Mouse (Mus musculus) mature B cell (primary cell): ENCODE results near the gene Peli2.

Source experiments
- in situ Hi-C: fragments of 300-500 bp; cut with MboI; formaldehyde crosslinking; loops from 2 replicates; pipeline ENCODE4 v1.14.3; 2019

The Peli2 gene

DNA sequence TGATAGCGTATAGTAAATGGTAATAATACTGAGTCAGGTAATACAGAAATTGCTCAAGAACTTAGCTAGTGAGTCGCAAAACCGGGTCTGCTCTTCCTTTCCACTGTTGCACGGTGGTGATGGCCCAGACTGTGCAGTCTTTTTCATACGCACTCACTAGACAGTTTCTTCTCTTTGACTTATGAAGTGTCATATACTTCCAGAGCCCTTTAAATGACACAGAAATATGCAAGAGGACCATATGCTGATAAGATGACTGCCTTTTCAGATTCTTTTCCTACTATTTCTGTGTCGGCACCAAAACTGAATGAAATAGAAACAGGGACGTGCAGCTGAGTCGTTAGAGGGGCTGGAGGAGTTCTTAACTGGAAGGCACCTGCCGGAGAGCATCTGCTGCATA, 102.1 kb downstream of the Peli2 start:
- in situ Hi-C loops = no loop called here

DNA sequence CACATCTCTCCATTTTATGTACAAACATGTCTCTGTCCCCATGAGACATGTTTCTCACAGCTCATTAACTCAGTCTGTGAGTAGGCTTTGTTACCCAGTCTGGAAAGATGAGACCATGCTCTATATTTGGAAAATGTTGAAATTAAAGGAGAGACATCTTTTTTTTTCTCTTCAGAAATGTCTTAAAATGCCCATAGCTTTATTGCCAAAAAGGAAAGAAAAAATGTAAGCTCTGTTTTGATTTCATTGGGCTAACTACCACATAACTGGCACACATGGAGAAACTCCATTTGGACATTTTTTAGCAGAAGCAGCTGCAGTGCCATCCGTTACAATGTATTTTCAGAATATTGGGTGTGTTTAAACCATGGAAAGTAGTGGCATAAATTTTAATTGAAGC, 103.6 kb downstream of the Peli2 start:
- in situ Hi-C loops = no loop called here

DNA sequence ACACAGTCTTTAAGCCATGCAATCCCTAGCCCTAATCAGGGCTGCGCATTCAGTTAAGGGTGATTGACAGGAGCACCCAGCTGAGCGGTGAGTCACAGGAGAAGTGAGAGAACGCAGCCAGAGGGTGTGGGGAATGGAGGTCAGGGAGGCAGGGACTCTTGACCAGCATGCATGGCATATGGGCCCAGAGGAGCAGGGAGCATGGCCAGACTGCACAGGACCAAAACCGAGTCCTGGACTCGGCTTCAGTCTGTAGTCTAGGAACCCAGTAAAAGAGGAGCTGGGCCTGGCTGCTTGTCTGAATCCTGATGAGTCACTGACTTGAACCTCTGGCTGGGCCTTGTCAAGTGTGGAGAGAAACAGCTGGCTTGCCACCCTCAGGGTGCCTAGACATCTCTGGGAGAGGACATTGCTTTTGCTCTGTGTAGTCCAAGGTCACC, 104.3 kb downstream of the Peli2 start:
- in situ Hi-C loops = no loop called here

DNA sequence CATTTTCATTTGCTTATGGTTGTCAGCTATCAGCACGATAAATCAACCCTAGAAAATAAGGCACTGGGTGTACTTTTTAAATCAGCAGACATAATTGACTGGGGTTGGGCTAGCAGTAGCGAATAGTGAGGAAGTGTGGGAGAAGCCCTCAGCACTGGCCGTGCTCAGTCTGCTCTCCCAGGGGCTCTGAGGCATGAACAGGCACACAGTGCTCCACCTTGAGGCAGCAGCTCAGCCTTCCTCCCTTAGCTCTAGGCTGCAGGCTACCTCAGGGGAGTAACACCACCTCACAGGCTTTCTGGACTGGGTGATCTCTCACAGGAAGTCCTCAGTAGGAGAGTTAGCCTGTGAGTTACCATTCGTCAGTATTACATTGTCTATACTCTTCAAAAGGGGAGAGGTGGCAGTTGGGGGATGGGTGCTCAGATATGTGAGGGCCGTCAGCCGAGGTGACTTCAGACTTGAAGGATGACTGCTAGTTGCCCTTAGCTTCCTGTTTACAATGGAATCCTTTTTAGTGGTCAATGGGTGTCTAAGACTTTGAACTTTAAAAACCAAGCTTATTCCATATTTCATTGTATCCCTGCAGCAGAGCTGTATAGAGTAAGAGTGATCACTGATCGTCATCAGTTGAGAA, 105.3 kb downstream of the Peli2 start:
- in situ Hi-C loops = no loop called here

DNA sequence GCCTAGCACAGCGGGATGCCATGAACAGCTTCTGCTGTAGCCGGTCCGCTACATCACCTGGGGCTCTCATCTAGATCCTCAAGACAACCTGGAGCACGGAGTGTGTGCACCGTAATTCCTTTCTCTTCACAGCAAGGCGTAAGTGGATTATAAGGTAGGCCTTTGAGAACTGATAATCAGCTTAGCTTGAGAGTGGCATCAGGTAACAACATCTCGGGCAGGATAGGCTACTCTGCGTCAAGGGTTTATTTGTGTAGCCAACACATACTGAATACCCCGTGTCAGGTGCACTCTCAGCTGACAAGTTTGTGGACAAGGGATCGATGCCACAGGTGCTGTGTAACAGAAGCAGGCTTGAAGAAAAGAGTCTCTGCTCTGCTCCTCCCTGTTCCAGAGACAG, 106.1 kb downstream of the Peli2 start:
- in situ Hi-C loops = no loop called here

DNA sequence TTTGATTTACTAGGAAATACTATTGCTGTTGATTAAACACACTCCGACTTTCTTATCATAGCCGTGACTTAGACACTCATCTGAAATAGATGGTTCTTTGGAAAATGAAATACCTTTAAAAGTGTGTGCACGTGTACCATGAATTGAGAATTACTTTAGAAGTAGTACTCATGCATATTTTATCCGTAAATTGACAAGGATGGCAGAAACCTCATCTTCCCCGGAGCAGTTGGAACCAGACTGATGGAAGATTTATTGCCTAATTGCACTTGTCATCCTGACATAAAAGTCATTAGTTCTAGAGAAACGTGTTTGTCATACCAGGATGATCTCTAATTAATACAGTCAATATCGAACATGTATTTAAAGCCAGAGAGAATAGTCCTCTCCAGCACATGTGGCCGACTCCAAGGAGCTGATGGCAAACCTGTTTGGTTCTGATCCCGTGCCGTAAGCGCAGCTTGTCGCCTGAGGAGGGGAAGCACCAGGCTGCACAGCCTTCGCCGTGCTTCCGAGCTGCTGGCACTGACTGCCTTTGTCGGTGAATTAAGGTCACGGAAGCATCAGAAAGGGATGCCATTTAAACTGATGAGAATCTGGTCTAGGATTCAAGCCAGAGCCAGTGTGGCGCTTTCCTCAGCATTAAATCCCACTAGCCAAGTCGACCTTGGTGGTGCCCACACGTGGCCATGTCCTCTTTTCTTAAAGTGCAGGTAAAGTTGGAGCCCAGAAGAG, 114.3 kb downstream of the Peli2 start:
- in situ Hi-C loops = no loop called here

DNA sequence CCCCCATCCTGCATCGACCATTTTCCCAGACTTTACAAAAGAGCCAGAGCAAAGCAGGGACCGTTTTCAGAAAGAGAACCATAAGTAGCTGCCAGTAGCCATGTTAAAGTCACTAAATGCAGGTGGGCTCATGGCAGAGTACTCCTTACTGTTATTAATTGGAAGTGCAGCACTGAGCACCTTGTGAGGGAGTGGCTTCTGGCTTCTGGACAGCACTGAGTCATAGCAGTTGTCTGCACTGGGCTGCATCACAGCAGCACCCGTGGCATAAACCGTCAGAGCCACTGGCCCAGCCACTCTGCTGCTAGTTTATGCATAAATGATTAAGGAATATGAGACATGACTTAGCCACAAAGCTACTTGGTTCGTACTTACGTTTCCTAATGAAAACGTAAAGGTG, 120.7 kb downstream of the Peli2 start:
- in situ Hi-C loops = no loop called here

DNA sequence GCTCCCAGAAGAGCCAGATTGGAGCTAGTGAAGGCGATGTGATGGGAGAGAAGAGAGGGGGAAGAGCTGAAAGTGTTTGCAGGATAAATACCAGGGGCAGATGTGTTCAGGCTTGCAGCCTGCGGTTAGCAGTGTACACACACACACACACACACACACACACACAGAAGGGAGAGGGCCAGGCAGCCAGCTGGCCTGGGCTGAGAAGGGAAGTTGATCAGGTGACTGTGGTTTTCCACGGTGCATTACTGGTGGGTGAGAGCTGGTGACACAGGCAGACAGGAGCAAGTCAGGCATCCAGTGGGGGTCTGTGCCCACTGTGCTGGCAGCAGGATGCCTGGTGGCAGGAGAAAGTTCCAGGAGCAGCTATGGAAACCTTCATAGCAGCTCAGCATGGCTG, 125.6 kb downstream of the Peli2 start:
- in situ Hi-C loops = no loop called here

DNA sequence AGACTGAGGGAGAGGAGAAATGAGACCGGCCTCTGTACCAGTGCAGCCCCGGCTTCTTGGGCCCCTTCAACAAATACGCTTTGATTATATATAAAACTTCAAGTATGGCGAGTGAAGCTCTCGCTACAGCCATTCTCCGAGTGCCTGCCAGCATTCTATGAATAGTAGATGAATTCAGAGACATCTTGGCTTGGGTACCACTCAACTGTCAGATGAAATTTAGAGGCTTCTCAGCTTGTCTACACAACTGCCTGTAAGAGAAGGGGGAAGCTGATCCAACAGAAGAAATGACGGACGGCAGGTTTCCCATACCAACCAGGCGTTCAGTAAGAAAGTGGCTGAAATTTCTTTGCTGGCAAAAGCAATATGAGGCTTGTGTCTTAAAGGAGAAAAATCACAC, 126.3 kb downstream of the Peli2 start:
- in situ Hi-C loops = no loop called here

DNA sequence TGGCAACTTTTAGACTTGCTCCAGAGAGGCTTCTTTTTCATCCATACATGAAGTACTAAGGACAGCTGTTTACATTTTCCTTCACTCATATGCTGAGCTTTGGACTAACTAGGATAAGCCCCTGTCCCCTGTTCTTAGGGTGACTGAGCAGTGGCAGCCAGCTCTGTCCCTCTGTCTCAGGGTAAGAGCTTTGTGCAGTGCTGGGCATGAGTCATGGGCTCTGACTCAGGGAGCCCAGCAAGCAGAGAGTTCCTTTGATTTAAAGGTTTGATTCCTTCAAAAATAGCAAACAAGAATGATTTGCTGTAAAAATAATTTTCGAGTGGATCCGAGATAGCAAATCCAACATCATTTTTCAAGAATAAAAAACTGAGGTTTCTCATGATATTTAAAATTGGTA, 128.8 kb downstream of the Peli2 start:
- in situ Hi-C loops = no loop called here

DNA sequence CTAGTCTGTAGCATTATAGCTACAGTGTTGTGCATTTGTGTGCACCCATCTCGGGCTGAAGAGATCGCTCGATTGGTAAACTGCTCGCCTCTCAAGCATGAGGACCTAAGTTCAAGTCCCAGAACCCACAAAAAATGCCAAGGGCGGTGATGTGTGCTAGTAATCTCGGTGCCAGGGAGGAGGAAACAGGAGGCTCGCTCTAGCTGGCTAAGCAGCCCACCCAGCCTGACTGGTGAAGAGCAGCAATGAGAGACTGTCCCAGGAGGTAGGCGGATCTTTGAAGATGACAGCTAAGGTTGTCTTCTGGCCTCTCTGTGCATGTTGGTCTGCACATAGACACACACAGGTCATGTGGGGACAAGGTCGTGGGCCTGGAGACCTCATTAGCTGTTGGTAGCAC, 129.3 kb downstream of the Peli2 start:
- in situ Hi-C loops = no loop called here

DNA sequence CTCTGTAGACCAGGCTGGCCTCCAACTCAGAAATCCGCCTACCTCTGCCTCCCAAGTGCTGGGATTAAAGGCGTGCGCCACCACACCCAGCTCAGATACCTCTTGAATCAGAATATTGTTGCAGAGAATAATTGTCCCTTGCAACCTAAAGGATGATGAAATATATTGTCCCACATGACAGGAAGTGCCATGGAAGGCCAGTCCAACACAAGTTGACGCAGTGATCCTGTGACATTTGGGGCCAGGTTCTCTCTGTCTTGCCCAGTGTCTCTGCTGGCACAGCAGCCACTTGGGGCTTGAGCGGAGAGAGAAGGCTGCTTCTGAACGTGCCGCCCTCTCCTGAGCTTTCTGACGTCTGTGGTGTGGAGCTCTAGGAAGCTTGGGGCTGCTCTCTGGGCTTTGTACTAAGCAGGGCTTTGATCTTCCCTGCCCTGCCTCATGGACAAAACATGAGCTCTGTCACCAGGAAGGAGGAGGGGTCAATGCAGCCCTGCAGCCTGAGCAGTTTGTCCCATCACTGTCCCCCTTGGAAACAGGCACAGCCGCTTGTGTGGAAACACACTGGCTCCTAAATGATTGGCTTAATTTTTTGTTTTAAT, 130.9 kb downstream of the Peli2 start:
- in situ Hi-C loops = no loop called here

DNA sequence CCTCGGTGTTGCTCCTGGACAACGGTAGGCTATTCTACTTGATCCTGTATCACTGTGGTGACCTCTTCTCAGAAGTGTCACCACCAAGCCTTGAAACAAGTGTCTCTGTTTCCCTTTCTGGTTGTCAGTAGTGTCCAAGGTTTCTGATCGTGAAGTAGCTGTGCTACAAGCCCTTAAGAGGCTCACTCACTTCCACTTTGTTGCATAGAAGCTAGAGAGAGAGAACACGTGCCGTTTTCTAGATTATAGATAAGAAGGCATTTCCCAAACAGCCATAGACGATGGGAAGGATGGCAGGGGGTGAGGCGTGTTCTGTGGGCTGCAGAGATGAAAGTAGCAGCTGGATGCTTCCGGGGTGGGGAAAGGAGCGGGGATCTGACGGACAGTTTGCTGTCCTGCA, 132.6 kb downstream of the Peli2 start:
- in situ Hi-C loops = no loop called here

DNA sequence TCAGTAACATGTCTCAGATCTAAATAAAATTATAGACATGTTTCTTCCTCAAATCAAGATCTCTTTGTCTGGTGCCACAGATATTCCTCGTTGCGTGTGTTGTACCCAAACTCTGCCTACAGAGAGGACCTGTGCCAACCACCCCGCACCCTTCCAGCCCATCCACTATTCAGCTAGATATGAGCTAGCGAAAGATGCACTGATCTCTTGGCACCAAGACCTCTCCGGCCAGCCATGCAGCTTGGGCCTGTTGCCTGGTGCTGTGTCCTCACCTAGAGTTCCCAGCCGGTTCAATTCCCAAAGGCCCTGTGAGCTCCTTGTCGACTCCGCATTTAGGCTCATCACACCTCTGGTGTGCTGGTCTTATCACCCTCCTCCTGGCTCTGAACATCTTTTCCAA, 134.1 kb downstream of the Peli2 start:
- in situ Hi-C loops = no loop called here

DNA sequence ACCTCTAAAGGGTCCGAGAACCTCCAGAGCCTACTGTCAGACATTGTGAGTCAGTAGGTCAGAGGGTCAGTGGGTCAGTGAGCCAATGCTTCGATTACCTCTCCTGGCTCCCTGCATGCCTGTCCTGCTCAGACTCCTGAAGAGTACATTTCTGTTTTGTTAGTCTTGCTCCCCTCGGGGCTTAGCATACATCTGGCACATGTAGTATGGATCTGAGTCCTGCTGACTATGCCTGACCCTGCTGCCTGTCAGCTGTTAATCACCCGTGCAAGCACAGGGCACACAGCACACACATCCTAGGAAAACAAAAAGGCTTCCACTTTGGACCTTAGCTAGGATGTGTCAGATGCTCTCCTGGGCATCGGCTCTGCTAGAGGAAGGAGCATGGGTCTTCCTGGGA, 134.7 kb downstream of the Peli2 start:
- in situ Hi-C loops = no loop called here

DNA sequence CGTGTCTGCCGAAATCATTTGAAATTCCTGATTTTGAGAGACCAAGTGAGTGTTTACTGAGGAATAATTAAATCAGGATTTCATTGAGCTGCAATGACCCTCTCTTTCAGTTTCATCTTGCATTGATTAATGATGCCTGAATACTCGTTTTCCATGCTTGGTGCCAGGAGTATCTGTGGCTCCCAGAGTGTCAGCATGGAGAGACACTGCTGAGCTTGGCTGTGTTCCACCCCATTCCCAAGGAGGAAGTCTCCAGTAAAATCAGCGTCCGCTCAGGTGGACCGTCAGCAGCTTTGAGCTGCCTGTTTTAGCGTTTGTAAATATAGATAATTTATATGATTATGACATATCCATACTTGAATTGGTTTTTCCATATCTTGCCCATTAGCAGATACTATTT, 137.1 kb downstream of the Peli2 start:
- in situ Hi-C loops = no loop called here

DNA sequence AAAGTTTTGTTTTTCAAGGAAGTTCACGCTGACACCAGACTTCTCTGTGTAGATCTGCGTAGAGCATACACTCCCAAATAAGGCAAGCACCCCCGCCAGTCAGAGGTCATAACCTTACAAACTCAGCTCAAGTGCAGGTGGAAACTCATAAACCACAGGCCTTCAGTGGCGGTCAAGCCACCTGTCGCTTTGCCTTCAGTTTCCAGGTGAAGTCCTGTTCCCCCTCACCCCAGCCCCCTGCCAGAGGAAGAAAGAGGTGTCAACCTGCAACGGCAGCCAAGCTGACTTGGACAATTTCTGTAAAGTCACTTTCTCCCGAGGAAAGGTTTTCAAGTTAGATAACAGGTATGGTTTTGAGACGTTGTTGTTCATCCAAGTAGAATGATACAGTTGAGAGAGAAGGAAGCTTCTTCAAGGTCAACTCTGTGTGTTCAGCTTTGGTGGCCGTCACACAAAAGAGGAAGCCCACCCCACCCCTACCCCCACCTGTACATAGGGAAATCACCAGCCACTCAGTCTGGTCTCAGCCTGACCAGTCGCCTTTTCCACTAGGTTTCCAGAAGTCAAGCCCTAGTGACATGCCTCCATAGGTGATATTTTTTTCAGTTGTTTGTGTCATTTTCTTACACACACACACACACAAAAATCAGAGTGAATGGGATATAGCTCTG, 138.2 kb downstream of the Peli2 start:
- in situ Hi-C loops = no loop called here

DNA sequence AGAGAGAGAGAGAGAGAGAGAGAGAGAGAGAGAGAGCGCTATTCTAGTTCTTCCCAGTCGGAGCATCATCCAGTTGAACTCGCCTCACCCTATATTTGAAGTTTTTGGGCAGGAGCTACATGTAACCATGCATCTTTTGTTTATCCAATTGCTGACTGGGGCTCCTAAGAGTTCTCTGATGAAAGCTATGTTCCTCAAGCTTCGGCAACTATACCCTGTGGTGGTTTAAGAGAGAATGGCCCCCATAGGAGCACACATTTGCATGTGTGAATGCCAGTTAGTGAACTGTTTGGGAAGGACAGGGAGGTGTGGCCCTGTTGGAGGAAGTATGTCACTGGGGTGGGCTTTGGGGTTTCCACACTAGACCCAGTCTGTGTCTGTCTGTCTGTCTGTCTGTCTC, 142.5 kb downstream of the Peli2 start:
- in situ Hi-C loops = no loop called here

DNA sequence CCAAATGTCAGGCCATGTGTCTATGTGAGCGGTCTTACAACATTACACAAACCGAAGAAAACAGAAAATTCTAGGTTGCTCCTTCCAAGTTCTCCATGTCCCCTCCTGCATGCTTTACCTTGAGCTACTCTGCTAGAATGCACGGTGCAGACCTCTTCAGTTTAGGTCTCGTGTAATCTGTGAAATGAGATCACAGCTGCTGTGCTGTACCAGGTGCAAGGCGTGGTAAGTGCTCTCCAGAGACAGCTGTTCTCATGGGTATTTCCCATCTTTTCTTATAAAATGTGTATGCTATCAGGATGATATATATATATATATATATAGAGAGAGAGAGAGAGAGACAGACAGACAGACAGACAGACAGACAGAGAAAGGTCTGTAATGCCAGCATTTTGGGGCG, 146.1 kb downstream of the Peli2 start:
- in situ Hi-C loops = no loop called here

DNA sequence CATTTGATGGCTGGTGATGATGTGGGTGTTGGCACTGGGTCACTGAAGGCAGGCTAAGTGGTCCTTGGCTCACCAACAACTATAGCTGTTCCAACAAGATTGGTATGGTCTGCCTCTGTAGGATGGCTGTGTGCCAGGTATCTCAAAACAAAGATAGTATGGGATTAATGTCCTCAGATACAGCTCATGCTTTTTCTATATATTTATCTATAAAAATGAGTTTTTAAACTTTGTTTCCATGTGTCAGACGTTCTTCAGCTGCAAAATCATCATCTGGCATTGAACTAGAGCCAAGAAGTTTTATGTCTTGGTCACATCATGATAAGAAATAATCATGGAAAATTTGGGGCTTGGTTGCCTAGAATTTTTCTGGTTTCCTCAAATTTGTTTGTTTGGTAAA, 157.7 kb downstream of the Peli2 start:
- in situ Hi-C loops = no loop called here

DNA sequence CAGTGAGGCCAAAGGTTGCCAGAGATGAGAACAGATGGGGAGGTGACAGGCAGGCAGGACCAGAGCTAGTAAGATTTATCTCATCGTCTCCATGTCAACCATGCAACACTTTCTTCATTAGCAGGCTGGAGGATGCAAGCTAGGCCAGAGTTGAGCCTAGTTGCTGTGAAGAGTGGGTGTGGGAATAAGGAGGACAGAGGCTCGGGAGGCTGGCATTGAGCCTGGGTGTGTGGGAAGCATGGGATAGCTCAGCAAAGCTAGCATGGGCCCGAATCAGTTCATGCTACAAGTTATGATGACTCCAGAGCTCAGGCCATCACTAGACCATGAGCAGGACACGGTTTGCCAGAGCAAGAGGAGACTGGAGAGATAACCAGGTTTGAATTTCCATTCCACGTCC, 166.3 kb downstream of the Peli2 start:
- in situ Hi-C loops = no loop called here

DNA sequence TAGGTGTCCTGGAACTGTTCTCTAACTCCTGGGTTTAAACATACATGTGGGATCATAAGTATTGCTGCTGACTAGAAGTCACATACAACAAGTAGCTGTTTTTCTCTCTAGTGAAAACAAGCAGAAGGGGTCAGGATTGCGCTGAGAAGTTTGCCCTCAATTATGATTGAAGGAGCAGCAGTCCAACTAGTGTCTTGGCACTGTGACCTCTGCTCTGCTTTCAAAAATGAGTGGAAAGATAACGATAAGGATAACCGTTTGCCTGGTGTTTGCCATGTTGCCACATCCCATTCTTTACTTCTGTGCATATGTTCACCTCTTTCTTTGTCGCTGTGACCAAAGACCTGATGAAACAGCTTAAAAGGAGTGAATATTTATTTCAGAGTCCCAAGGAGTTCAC, 167.0 kb downstream of the Peli2 start:
- in situ Hi-C loops = no loop called here

DNA sequence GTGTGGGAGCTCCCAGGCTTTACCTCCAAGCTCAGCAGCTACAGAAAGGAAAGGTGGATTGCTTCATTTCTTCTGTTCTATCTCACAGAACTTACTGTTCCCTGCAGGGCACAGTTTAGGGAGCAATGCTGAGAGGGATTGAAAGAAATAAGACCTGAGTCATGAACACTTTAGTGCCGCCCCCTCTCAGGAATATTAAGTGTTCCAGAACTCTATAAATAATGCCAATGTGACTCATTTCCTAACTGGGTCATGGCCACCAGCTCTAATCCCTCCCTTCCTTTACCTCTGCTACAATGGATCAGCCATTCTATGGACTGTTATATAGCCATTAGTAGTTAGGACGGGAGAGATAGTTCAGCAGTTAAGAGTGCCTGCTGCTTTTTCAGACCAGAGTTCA, 168.0 kb downstream of the Peli2 start:
- in situ Hi-C loops = no loop called here
